Mouse (Mus musculus) neutrophil, adult 5-6 weeks (primary cell): ENCODE results near the gene Hist2h2ab. TPM values are rescaled to one million over a fixed set of nuclear protein-coding genes. Genes with fewer than 3 reads are reported as not detected.
"Not testable (repeated sequence)": the region's sequence is repeated elsewhere in the genome, so short reads cannot be mapped to it uniquely, and the experiment has no call there.

Source experiments
- ATAC-seq: fragments of 151-379, 151-347 bp; 2 replicates; pipeline ENCODE4 v1.8.0; 2017; ENCODE audit warnings: mild to moderate bottlenecking, moderate TSS enrichment; ENCODE audit not compliant: insufficient number of reproducible peaks, poor library complexity, low FRiP score, severe bottlenecking; ENCODE audit errors: extremely low read depth
- total RNA-seq: library from RNA; stranded (forward); fragments of 200-1000 nt; gene quantifications from 2 replicates; pipeline ENCODE4 v1.2.3, GENCODE M21; 2017

The Hist2h2ab gene
- total RNA-seq, 1 experiment from 2014 or later: 11.1 TPM

GRCm38 (mm10) chr3:96196437-96197128 lies 23.1 kb upstream of the Hist2h2ab start:
- ATAC-seq: no peak

GRCm38 (mm10) chr3:96197129-96197749 lies 22.4 kb upstream of the Hist2h2ab start:
- ATAC-seq: peak; percentile 79

GRCm38 (mm10) chr3:96198181-96198580 lies 21.5 kb upstream of the Hist2h2ab start:
- peak; percentile 52 for ATAC-seq

- not testable (repeated sequence) for ATAC-seq
Observed at GRCm38 (mm10) chr3:96198601-96199251, 20.9 kb upstream of the Hist2h2ab start.

GRCm38 (mm10) chr3:96199731-96200130 lies 19.9 kb upstream of the Hist2h2ab start:
- ATAC-seq: peak; percentile 14; the same call in 1 of the 2 replicates

GRCm38 (mm10) chr3:96207819-96208218 lies 11.8 kb upstream of the Hist2h2ab start:
- ATAC-seq: no peak

- ATAC-seq: no peak
Observed at GRCm38 (mm10) chr3:96209242-96209641, 10.4 kb upstream of the Hist2h2ab start.

GRCm38 (mm10) chr3:96219191-96219641 lies 449 bp upstream of the Hist2h2ab start:
- ATAC-seq: peak; percentile 11; the same call in 1 of the 2 replicates

- not testable (repeated sequence) for ATAC-seq
Observed at GRCm38 (mm10) chr3:96220131-96220764, 583 bp downstream of the Hist2h2ab start.

- ATAC-seq: peak; percentile 83
Observed at GRCm38 (mm10) chr3:96220765-96221639, 1.3 kb downstream of the Hist2h2ab start, which contains the start of the genes Hist2h2ac and Hist2h2be. TSS of gene Hist2h2ac (minus strand) at chr3:96220880. TSS of gene Hist2h2be (plus strand) at chr3:96221119.

- no peak for ATAC-seq
Observed at GRCm38 (mm10) chr3:96221640-96222038, 2.0 kb downstream of the Hist2h2ab start.

GRCm38 (mm10) chr3:96222774-96223173 lies 3.1 kb downstream of the Hist2h2ab start:
- ATAC-seq: no peak

GRCm38 (mm10) chr3:96225421-96225820 lies 5.8 kb downstream of the Hist2h2ab start:
- no peak for ATAC-seq

- peak; percentile 23; the same call in 1 of the 2 replicates for ATAC-seq
Observed at GRCm38 (mm10) chr3:96226695-96227648, 7.3 kb downstream of the Hist2h2ab start.

- ATAC-seq: no peak
Observed at GRCm38 (mm10) chr3:96228828-96229227, 9.2 kb downstream of the Hist2h2ab start.

GRCm38 (mm10) chr3:96230404-96230803 lies 10.7 kb downstream of the Hist2h2ab start:
- ATAC-seq: no peak
